Mouse (Mus musculus) midbrain, embryonic 14.5 days (tissue): Measurements from ENCODE around the gene Lims1. TPM values are rescaled to one million over a fixed set of nuclear protein-coding genes. Genes with fewer than 3 reads are reported as not detected.

Experiments
- ATAC-seq: fragments of 200-750 bp; cut with Nextera tagmentation; 2 replicates; pipeline ENCODE4 v1.8.0; 2017; ENCODE audit warnings: moderate number of reproducible peaks, moderate library complexity; ENCODE audit not compliant: low FRiP score, low TSS enrichment
- DNase-seq: peaks from one replicate; pipeline ENCODE4 v3.0.0-alpha.2; 2015
- H3K27ac ChIP-seq: fragments of 300-500 bp; sonication (generic); replicated peaks from 2 replicates; pipeline ENCODE4 v1.5.1; 2014; ENCODE audit warnings: mild to moderate bottlenecking, low read depth, low read length, moderate library complexity
- H3K27me3 ChIP-seq: fragments of 300-500 bp; sonication (generic); 2 replicates; pipeline ENCODE4 v1.6.1; 2014; ENCODE audit warnings: low read length, control low read depth, mixed read lengths; ENCODE audit not compliant: control insufficient read depth, insufficient read depth
- H3K36me3 ChIP-seq: fragments of 300-500 bp; sonication (generic); 2 replicates; pipeline ENCODE4 v1.6.1; 2014; ENCODE audit warnings: low read length, control low read depth; ENCODE audit not compliant: control insufficient read depth, insufficient read depth
- H3K4me1 ChIP-seq: fragments of 300-500 bp; sonication (generic); 2 replicates; pipeline ENCODE4 v1.6.1; 2014; ENCODE audit warnings: mild to moderate bottlenecking, antibody characterized with exemption, low read length, control low read depth; ENCODE audit not compliant: control insufficient read depth, insufficient read depth
- H3K4me2 ChIP-seq: fragments of 300-500 bp; sonication (generic); 2 replicates; pipeline ENCODE4 v1.6.1; 2014; ENCODE audit warnings: mild to moderate bottlenecking, low read length, moderate library complexity
- H3K4me3 ChIP-seq: fragments of 300-500 bp; sonication (generic); replicated peaks from 2 replicates; pipeline ENCODE4 v1.5.1; 2014; ENCODE audit warnings: low read depth, low read length
- H3K9ac ChIP-seq: fragments of 300-500 bp; sonication (generic); replicated peaks from 2 replicates; pipeline ENCODE4 v1.6.1; 2014; ENCODE audit warnings: mild to moderate bottlenecking, low read length, moderate library complexity
- H3K9me3 ChIP-seq: fragments of 300-500 bp; sonication (generic); 2 replicates; pipeline ENCODE4 v1.6.1; 2016; ENCODE audit warnings: low read length, control low read depth, mixed read lengths; ENCODE audit not compliant: control insufficient read depth
- WGBS: fragments of 180-500 bp; shearing (Covaris S2); extraction: QIAGEN DNeasy Blood & Tissue Kit; methylation state at CpG from one replicate; pipeline ENCODE4 v1.1.7; 2014; 5-methylcytosine and 5-hydroxymethylcytosine counted together
- polyA plus RNA-seq: library from polyadenylated mRNA; unstranded; fragments of >200 nt; fragmentation: Nextera tagmentation; extraction: Ambion mirVana; gene quantifications from 2 replicates; pipeline ENCODE4 v1.2.1, GENCODE M21; 2014

Gene Lims1
- polyA plus RNA-seq, 1 experiment from 2014 or later = 54.1 TPM

- Histone ChIP-seq H3K4me3 (no peak overlapping the region), H3K4me1 (no peaks in the 10 kb centered on the region), H3K9ac (no peak overlapping the region), H3K9me3 (no peaks in the 10 kb centered on the region), H3K4me2 (no peak overlapping the region), H3K27ac (no peak overlapping the region), H3K36me3 (0 out of 2 replicates have a peak, but pooled peaks cover 5% of the 10 kb centered on the region), H3K27me3 (no peaks in the 10 kb centered on the region)
- no peak for DNase-seq
- ATAC-seq = no peak
- 22% methylated on average over 3 of the region's 3 CpGs for WGBS
Measured at GRCm38 (mm10) chr10:58354561-58354960, 31.3 kb downstream of the Lims1 start.

GRCm38 (mm10) chr10:58356460-58356859 is 33.2 kb downstream of the Lims1 start:
- H3K4me1 ChIP-seq = no peaks in the 10 kb centered on the region
- H3K9me3 ChIP-seq = no peaks in the 10 kb centered on the region
- 93% methylated on average over 3 of the region's 3 CpGs for WGBS
- no peak overlapping the region for H3K4me2 ChIP-seq
- H3K36me3 ChIP-seq = no peaks in the 10 kb centered on the region
- no peak overlapping the region for H3K9ac ChIP-seq
- no peaks in the 10 kb centered on the region for H3K27me3 ChIP-seq
- ATAC-seq (no peak), DNase-seq (no peak)
- no peak overlapping the region for H3K4me3 ChIP-seq
- no peak overlapping the region for H3K27ac ChIP-seq

- Histone ChIP-seq H3K27ac (no peak overlapping the region), H3K4me2 (no peak overlapping the region), H3K27me3 (no peaks in the 10 kb centered on the region), H3K4me1 (peaks cover 2% of the 10 kb centered on the region; the same call in 1 of the 2 replicates), H3K9me3 (no peaks in the 10 kb centered on the region), H3K36me3 (no peaks in the 10 kb centered on the region), H3K9ac (no peak overlapping the region), H3K4me3 (no peak overlapping the region)
- peak; percentile 65 for DNase-seq
- WGBS = 79% methylated on average over 2 of the region's 2 CpGs
- no peak for ATAC-seq
Measured at GRCm38 (mm10) chr10:58359123-58359522, 35.9 kb downstream of the Lims1 start.

- DNase-seq (no peak), ATAC-seq (no peak)
- Histone ChIP-seq H3K4me2 (no peak overlapping the region), H3K4me1 (peaks cover 3% of the 10 kb centered on the region; the same call in 1 of the 2 replicates), H3K27me3 (no peaks in the 10 kb centered on the region), H3K36me3 (no peaks in the 10 kb centered on the region), H3K27ac (no peak overlapping the region), H3K4me3 (no peak overlapping the region), H3K9me3 (no peaks in the 10 kb centered on the region), H3K9ac (no peak overlapping the region)
- WGBS = 95% methylated on average over 7 of the region's 7 CpGs
Measured at GRCm38 (mm10) chr10:58359952-58360351, 36.7 kb downstream of the Lims1 start.

- Histone ChIP-seq H3K4me1 (peaks cover 3% of the 10 kb centered on the region; the same call in 1 of the 2 replicates), H3K9me3 (no peaks in the 10 kb centered on the region), H3K9ac (no peak overlapping the region), H3K27ac (no peak overlapping the region), H3K4me3 (no peak overlapping the region), H3K27me3 (no peaks in the 10 kb centered on the region), H3K36me3 (no peaks in the 10 kb centered on the region), H3K4me2 (no peak overlapping the region)
- no peak for ATAC-seq
- peak; percentile 34 for DNase-seq
- 80% methylated on average over 1 of the region's 1 CpGs for WGBS
Measured at GRCm38 (mm10) chr10:58362745-58363144, 39.5 kb downstream of the Lims1 start.

- H3K9ac ChIP-seq = no peak overlapping the region
- no peaks in the 10 kb centered on the region for H3K9me3 ChIP-seq
- H3K4me3 ChIP-seq = no peak overlapping the region
- WGBS = 91% methylated on average over 5 of the region's 5 CpGs
- no peak overlapping the region for H3K27ac ChIP-seq
- no peak overlapping the region for H3K4me2 ChIP-seq
- DNase-seq (no peak), ATAC-seq (no peak)
- H3K36me3 ChIP-seq = no peaks in the 10 kb centered on the region
- H3K4me1 ChIP-seq = peaks cover 6% of the 10 kb centered on the region
- H3K27me3 ChIP-seq = no peaks in the 10 kb centered on the region
Measured at GRCm38 (mm10) chr10:58364770-58365515, 41.7 kb downstream of the Lims1 start.

GRCm38 (mm10) chr10:58368791-58369706 is 45.8 kb downstream of the Lims1 start:
- ATAC-seq (no peak), DNase-seq (no peak)
- Histone ChIP-seq H3K4me3 (no peak overlapping the region), H3K27me3 (no peaks in the 10 kb centered on the region), H3K4me1 (peaks cover 12% of the 10 kb centered on the region), H3K27ac (no peak overlapping the region), H3K9me3 (no peaks in the 10 kb centered on the region), H3K4me2 (no peak overlapping the region), H3K9ac (no peak overlapping the region), H3K36me3 (no peaks in the 10 kb centered on the region)
- 82% methylated on average over 7 of the region's 7 CpGs for WGBS

- WGBS = 36% methylated on average over 3 of the region's 3 CpGs
- H3K4me3 ChIP-seq = no peak overlapping the region
- H3K27me3 ChIP-seq = no peaks in the 10 kb centered on the region
- H3K36me3 ChIP-seq = no peaks in the 10 kb centered on the region
- H3K4me1 ChIP-seq = peaks cover 9% of the 10 kb centered on the region
- no peak for DNase-seq
- no peaks in the 10 kb centered on the region for H3K9me3 ChIP-seq
- no peak overlapping the region for H3K9ac ChIP-seq
- H3K4me2 ChIP-seq = no peak overlapping the region
- H3K27ac ChIP-seq = no peak overlapping the region
- ATAC-seq = no peak
Measured at GRCm38 (mm10) chr10:58369707-58370093, 46.4 kb downstream of the Lims1 start.
